ENCODE assay signal across 9 mouse cellular contexts in genomic region chr15:85477584-85477983, GRCm38 (mm10). TPM values are rescaled to one million over a fixed set of nuclear protein-coding genes. Genes with fewer than 3 reads are reported as not detected.
A peak's percentile ranks its signal among the peaks of the same experiment; 100 is the strongest.
DNase-seq lines count a peak whose midpoint lies in the region; ATAC-seq and TF ChIP-seq lines count a peak whose summit lies in the region.
"Had no signal": no experiment of that assay in that cellular context is flagged by ENCODE, and none has a peak within 500 bp of the region (broad histone marks: within the 10 kb centered on the region; RNA-seq: fewer than 3 reads in every experiment).

No protein-coding gene starts in this region.

- H3K9me3 ChIP-seq in liver, embryonic 13.5 days (replicated peaks): no peaks in the 10 kb centered on the region
- H3K9me3 ChIP-seq: midbrain, embryonic 12.5 days had no signal

- TF ChIP-seq CTCF in small intestine, adult 2 months (IDR thresholded peaks at IDR 0.05; ENCODE audit: extremely low read depth, insufficient read length, insufficient replicate concordance, low read depth, low read length): peak; percentile 73; the same call in 1 of the 2 replicates

- H3K36me3 ChIP-seq in liver, embryonic 13.5 days: no peaks in the 10 kb centered on the region
- H3K36me3 ChIP-seq in small intestine, adult 2 months (ENCODE audit: control insufficient read depth, insufficient read depth, low read length): no peaks in the 10 kb centered on the region
- H3K36me3 ChIP-seq: midbrain, embryonic 12.5 days had no signal

- no peaks in the 10 kb centered on the region for H3K4me1 ChIP-seq in liver, embryonic 13.5 days (replicated peaks)
- no peaks in the 10 kb centered on the region for H3K4me1 ChIP-seq in small intestine, adult 2 months (ENCODE audit: control insufficient read depth, insufficient read depth, insufficient read length, low read length)

- no peaks in the 10 kb centered on the region for H3K27me3 ChIP-seq in liver, embryonic 13.5 days
- H3K27me3 ChIP-seq in small intestine, adult 2 months (ENCODE audit: control insufficient read depth, insufficient read depth, low read length): no peaks in the 10 kb centered on the region

- no peak overlapping the region for H3K27ac ChIP-seq in liver, embryonic 13.5 days
- no peak overlapping the region for H3K27ac ChIP-seq in small intestine, adult 2 months (ENCODE audit: insufficient read depth, low read depth, low read length)
- H3K27ac ChIP-seq: midbrain, embryonic 12.5 days had no signal

- TF ChIP-seq POLR2A in small intestine, adult 2 months (IDR thresholded peaks at IDR 0.05; ENCODE audit: low read depth, low read length): no peak

- ATAC-seq in liver, embryonic 13.5 days (ENCODE audit: low read depth): no peak

- H3K4me3 ChIP-seq in liver, embryonic 13.5 days (replicated peaks): no peak overlapping the region
- H3K4me3 ChIP-seq in small intestine, adult 2 months (ENCODE audit: low read depth, low read length): no peak overlapping the region
- H3K4me3 ChIP-seq: midbrain, embryonic 12.5 days had no signal

- no peak overlapping the region for H3K9ac ChIP-seq in liver, embryonic 13.5 days
- H3K9ac ChIP-seq: midbrain, embryonic 12.5 days had no signal

- DNase-seq in layer of hippocampus, adult 11-12 months (ENCODE audit: low spot score): peak; percentile 68
- DNase-seq in layer of hippocampus, adult 9-11 months: no peak
- DNase-seq in ES-CJ7 (ENCODE audit: low read depth, low spot score): peak; percentile 63
- peak; percentile 52 to 56 for DNase-seq in adrenal gland, postnatal 4 days (ENCODE audit: low spot score in 2 of 2)
- DNase-seq in gastrocnemius, postnatal 25 days: peak; percentile 37
- peak; percentile 9 for DNase-seq in liver, embryonic 13.5 days
- DNase-seq in frontal cortex, postnatal 36 days (ENCODE audit: low spot score in 2 of 2): no peak

- WGBS in liver, embryonic 13.5 days (ENCODE audit: insufficient replicate concordance): 11% methylated on average over 1 of the region's 1 CpGs
- 10% methylated on average over 1 of the region's 1 CpGs for whole genome bisulfite sequencing in small intestine, adult 2 months

- no peak overlapping the region for H3K4me2 ChIP-seq in liver, embryonic 13.5 days
- H3K4me2 ChIP-seq: midbrain, embryonic 12.5 days had no signal

RNA-seq across cellular contexts. Expression of gene 7530416G11Rik, which starts 25.4 kb away (rescaled TPM):
- total RNA-seq in adrenal gland, postnatal 4 days (2021): not detected
- total RNA-seq in gastrocnemius, postnatal 25 days (2021): not detected
- polyA plus RNA-seq in liver, embryonic 13.5 days (2015; fragmentation: Nextera tagmentation; extraction: Ambion mirVana): not detected in 2 replicates
- not detected in 2 replicates for polyA plus RNA-seq in small intestine, adult 2 months (2012; rRNA removed)
- polyA plus RNA-seq: midbrain, embryonic 12.5 days had no signal

Comparison
In these comparisons a context has a peak if more than half of its experiments do, and no peak if none do; other contexts are left out.
1. DNase-seq: peak in layer of hippocampus, adult 11-12 months (single experiment), ES-CJ7 (single experiment), adrenal gland, postnatal 4 days (2 of 2), gastrocnemius, postnatal 25 days (single experiment) and liver, embryonic 13.5 days (single experiment); none in layer of hippocampus, adult 9-11 months (single experiment) and frontal cortex, postnatal 36 days (0 of 2).